ENCODE assay signal across 1 mouse cellular context in genomic region chr11:86586177-86586867, GRCm38 (mm10).
TF ChIP-seq lines count a peak whose summit lies in the region.

No protein-coding gene starts in this region.

TF ChIP-seq in MEL, 35 proteins besides CTCF, POLR2A, EP300 and RAD21 (continued from another document):
- 0 out of 2 replicates have a peak, but pooled peaks have one; percentile 27 for TF ChIP-seq BHLHE40 (IDR thresholded peaks at IDR 0.05; ENCODE audit: borderline replicate concordance, low read depth, low read length)
- TF ChIP-seq ZNF384 (IDR thresholded peaks at IDR 0.05; ENCODE audit: low read depth, low read length): 0 out of 2 replicates have a peak, but pooled peaks have one; percentile 2
- TF ChIP-seq MYC (IDR thresholded peaks at IDR 0.05; ENCODE audit: low read depth, low read length): peak; percentile 86; the same call in 1 of the 2 replicates
- peak; percentile 94 for TF ChIP-seq CHD1 (IDR thresholded peaks at IDR 0.05; ENCODE audit: low read depth, low read length)
- TF ChIP-seq SIN3A (IDR thresholded peaks at IDR 0.05; ENCODE audit: low read length): peak; percentile 59
- TF ChIP-seq HCFC1 (IDR thresholded peaks at IDR 0.05; ENCODE audit: low read depth, low read length): no peak
- peak; percentile 82 for TF ChIP-seq MAX (IDR thresholded peaks at IDR 0.05; ENCODE audit: low read length)
- 0 out of 2 replicates have a peak, but pooled peaks have one; percentile 25 for TF ChIP-seq KAT2A (conservative IDR thresholded peaks at IDR 0.05; ENCODE audit: low read depth, low read length)
- no peak for TF ChIP-seq USF2 (IDR thresholded peaks at IDR 0.05; ENCODE audit: borderline replicate concordance in 1 of 2, insufficient read depth in 1 of 2, low read depth in 1 of 2, low read length in 2 of 2)
- no peak for TF ChIP-seq ZC3H11A (IDR thresholded peaks at IDR 0.05; ENCODE audit: low read depth, low read length)
- TF ChIP-seq JUND (IDR thresholded peaks at IDR 0.05; ENCODE audit: low read depth, low read length): no peak
- TF ChIP-seq UBTF (IDR thresholded peaks at IDR 0.05; ENCODE audit: borderline replicate concordance, insufficient read depth, low read depth, low read length): peak; percentile 32; the same call in 1 of the 2 replicates
- no peak for TF ChIP-seq NELFE (IDR thresholded peaks at IDR 0.05; ENCODE audit: low read depth, low read length)
- TF ChIP-seq ZMIZ1 (IDR thresholded peaks at IDR 0.05; ENCODE audit: low read depth, low read length): peak; percentile 45; the same call in 1 of the 2 replicates
- TF ChIP-seq SMC3 (IDR thresholded peaks at IDR 0.05; ENCODE audit: low read depth, low read length): no peak
- peak; percentile 98; the same call in 1 of the 2 replicates for TF ChIP-seq POLR2AphosphoS5 (IDR thresholded peaks at IDR 0.05; ENCODE audit: borderline replicate concordance, low read depth, low read length)
